Mouse (Mus musculus): Measurements from ENCODE around the gene Thoc7. TPM values are rescaled to one million over a fixed set of nuclear protein-coding genes. Genes with fewer than 3 reads are reported as not detected.

Gene Thoc7
- polyA plus RNA-seq, 1 experiment = 128 TPM

- H3K27ac ChIP-seq (ENCODE audit: insufficient read depth, low read length) = no peak overlapping the region
- H3K4me1 ChIP-seq (ENCODE audit: control insufficient read depth, insufficient read depth, low read length) = no peaks in the 10 kb centered on the region
- no peak for TF ChIP-seq CTCF (IDR thresholded peaks at IDR 0.05; ENCODE audit: borderline replicate concordance, insufficient read depth, low read length)
- no peak for TF ChIP-seq POLR2A (IDR thresholded peaks at IDR 0.05; ENCODE audit: low read depth, low read length)
- no peak overlapping the region for H3K4me3 ChIP-seq (ENCODE audit: insufficient read depth, low read length)
Measured at GRCm38 (mm10) chr14:13948345-13948744, 13.3 kb downstream of the Thoc7 start.

- TF ChIP-seq POLR2A (IDR thresholded peaks at IDR 0.05; ENCODE audit: low read depth, low read length) = no peak
- no peak for TF ChIP-seq CTCF (IDR thresholded peaks at IDR 0.05; ENCODE audit: borderline replicate concordance, insufficient read depth, low read length)
- Histone ChIP-seq H3K4me3 (ENCODE audit: insufficient read depth, low read length) (no peak overlapping the region), H3K4me1 (ENCODE audit: control insufficient read depth, insufficient read depth, low read length) (no peaks in the 10 kb centered on the region), H3K27ac (ENCODE audit: insufficient read depth, low read length) (no peak overlapping the region)
Measured at GRCm38 (mm10) chr14:13944686-13945085, 17.0 kb downstream of the Thoc7 start.

GRCm38 (mm10) chr14:13934052-13934371, 27.6 kb downstream of the Thoc7 start:
- H3K4me3 ChIP-seq (ENCODE audit: insufficient read depth, low read length) = no peak overlapping the region
- no peak overlapping the region for H3K27ac ChIP-seq (ENCODE audit: insufficient read depth, low read length)
- TF ChIP-seq POLR2A (IDR thresholded peaks at IDR 0.05; ENCODE audit: low read depth, low read length) (no peak), CTCF (IDR thresholded peaks at IDR 0.05; ENCODE audit: borderline replicate concordance, insufficient read depth, low read length) (no peak)
- no peaks in the 10 kb centered on the region for H3K4me1 ChIP-seq (ENCODE audit: control insufficient read depth, insufficient read depth, low read length)

DNA sequence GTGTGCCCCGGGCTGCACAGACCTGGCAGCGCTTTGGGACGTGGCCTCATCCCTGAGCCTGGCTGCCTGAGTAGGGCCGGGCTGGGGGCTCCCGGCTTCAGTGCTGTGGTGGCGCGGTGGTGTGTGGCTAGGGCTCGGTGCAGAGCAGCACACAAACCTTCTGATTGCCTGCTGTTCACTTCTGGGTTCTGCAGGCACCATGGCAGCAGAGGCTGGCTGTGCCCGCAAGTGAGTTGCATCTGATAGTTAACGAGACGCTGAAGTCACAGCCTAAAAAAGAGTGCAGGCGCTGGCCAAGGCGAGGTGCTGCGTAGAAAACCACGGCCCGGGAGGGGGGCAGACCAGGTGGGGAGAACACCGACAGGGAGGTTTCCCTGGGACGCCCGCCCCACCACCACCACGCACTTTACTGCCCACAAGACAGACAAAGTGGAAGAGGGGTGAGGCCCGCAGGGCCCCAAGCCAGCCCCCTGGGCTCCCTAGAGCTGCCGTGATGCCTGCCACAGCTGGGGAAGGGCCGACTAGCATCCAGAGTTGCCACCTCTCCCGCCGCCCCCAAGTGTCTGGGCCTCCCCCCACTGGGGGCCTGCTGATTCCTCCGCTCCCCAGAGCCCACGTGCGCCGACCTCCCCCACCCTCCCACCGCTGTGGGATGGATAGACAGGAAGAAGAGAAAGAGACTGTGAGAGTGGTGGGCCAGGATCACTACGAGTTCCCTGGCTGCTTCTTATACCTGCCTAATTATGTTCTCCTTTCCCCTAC, 28.2 kb downstream of the Thoc7 start:
- Histone ChIP-seq H3K4me1 (ENCODE audit: control insufficient read depth, insufficient read depth, low read length) (no peaks in the 10 kb centered on the region), H3K4me3 (ENCODE audit: insufficient read depth, low read length) (no peak overlapping the region), H3K27ac (ENCODE audit: insufficient read depth, low read length) (no peak overlapping the region)

DNA sequence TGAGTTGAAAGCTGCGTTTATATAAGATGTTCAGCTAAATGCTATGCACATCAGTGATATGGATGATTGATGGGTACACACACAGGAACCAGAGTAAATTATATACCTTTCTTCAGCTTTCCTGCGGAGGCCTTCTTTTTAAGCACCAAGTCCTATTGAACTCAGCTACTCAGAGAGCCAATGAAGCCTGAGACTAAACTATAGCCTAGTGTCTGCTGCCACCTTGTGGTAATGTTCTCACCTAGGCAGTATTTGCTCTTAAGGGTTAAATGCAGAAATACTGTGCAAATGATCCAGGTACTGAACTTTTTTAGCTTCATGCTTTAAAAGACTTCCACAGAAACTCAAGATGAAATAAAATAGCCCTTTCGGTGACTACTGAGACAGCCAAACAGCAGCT, 44.0 kb downstream of the Thoc7 start:
- TF ChIP-seq CTCF (IDR thresholded peaks at IDR 0.05; ENCODE audit: borderline replicate concordance, insufficient read depth, low read length) (no peak), POLR2A (IDR thresholded peaks at IDR 0.05; ENCODE audit: low read depth, low read length) (no peak)
- no peaks in the 10 kb centered on the region for H3K4me1 ChIP-seq (ENCODE audit: control insufficient read depth, insufficient read depth, low read length)
- no peak overlapping the region for H3K27ac ChIP-seq (ENCODE audit: insufficient read depth, low read length)
- no peak overlapping the region for H3K4me3 ChIP-seq (ENCODE audit: insufficient read depth, low read length)

More for the DNA sequence above, 28.2 kb downstream of the Thoc7 start:
- no peak for TF ChIP-seq POLR2A (IDR thresholded peaks at IDR 0.05; ENCODE audit: low read depth, low read length)
- TF ChIP-seq CTCF (IDR thresholded peaks at IDR 0.05; ENCODE audit: borderline replicate concordance, insufficient read depth, low read length) = no peak

DNA sequence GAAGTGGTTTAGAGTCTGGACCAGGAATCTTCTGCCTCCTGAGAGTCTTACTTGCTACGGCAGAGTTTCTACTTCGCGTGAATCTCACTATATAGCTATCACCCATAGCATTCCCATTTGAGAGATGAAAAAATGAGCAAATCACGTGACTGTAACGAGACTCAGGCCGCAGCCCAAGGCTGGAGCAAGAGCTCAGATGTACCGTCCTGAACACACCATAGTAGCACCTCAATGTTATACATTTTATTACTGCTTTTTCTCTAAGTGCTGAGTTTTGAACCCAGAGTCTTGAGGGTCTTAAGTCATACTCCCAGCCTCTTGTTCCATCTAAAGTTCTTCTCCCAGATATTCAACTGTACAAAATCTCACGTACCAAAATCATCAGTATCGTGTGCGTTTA, 44.4 kb downstream of the Thoc7 start:
- TF ChIP-seq POLR2A (IDR thresholded peaks at IDR 0.05; ENCODE audit: low read depth, low read length) (no peak), CTCF (IDR thresholded peaks at IDR 0.05; ENCODE audit: borderline replicate concordance, insufficient read depth, low read length) (no peak)
- Histone ChIP-seq H3K27ac (ENCODE audit: insufficient read depth, low read length) (no peak overlapping the region), H3K4me3 (ENCODE audit: insufficient read depth, low read length) (no peak overlapping the region), H3K4me1 (ENCODE audit: control insufficient read depth, insufficient read depth, low read length) (no peaks in the 10 kb centered on the region)

GRCm38 (mm10) chr14:13915207-13915606, 46.4 kb downstream of the Thoc7 start:
- no peak overlapping the region for H3K27ac ChIP-seq (ENCODE audit: insufficient read depth, low read length)
- no peak for TF ChIP-seq POLR2A (IDR thresholded peaks at IDR 0.05; ENCODE audit: low read depth, low read length)
- no peak for TF ChIP-seq CTCF (IDR thresholded peaks at IDR 0.05; ENCODE audit: borderline replicate concordance, insufficient read depth, low read length)
- no peak overlapping the region for H3K4me3 ChIP-seq (ENCODE audit: insufficient read depth, low read length)
- no peaks in the 10 kb centered on the region for H3K4me1 ChIP-seq (ENCODE audit: control insufficient read depth, insufficient read depth, low read length)

DNA sequence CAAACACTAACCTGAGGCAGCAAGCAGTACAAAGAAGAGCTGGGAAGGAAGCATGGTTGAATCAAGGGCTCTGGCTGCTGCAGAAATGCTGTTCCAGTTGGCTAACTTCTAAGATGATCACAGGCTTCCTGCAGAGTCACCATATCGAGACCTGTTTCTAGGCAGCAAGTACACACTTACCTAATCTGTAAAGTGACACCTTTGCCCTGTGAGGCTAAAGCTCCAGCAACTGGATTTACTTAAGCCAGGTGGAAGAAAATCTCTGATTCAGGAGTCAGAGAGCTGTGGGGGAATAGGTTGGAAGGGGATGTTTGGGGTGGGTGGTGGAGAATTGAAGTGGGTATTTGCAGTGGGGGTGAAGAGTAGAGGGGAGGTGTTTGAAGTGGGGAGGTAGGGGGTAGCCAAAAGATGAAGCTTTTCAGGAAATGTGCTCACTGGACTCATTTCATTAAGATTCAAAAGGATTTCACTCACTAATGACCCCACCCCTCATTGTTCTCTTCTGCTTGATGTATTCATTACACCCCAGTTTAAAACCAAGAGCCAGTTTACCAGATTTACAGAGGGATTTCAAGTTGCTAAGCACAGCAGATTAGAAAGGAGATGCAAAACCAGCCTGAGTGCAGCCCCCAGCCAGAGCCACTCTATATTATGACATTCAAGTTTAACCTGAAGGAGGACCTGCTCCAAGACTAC, 47.1 kb downstream of the Thoc7 start, which contains the start of gene Gm281:
Gm281 (minus strand) TSS at position 92 of the 696 bp plus-strand sequence.
- no peak within 1 kb of the TSS for H3K4me3 ChIP-seq (ENCODE audit: insufficient read depth, low read length)
- H3K27ac ChIP-seq (ENCODE audit: insufficient read depth, low read length) = no peak within 1 kb of the TSS
- no peaks in the 10 kb centered on the region for H3K4me1 ChIP-seq (ENCODE audit: control insufficient read depth, insufficient read depth, low read length)
- TF ChIP-seq CTCF (IDR thresholded peaks at IDR 0.05; ENCODE audit: borderline replicate concordance, insufficient read depth, low read length) (no peak), POLR2A (IDR thresholded peaks at IDR 0.05; ENCODE audit: low read depth, low read length) (no peak)

- TF ChIP-seq POLR2A (IDR thresholded peaks at IDR 0.05; ENCODE audit: low read depth, low read length) (no peak), CTCF (IDR thresholded peaks at IDR 0.05; ENCODE audit: borderline replicate concordance, insufficient read depth, low read length) (no peak)
- H3K4me3 ChIP-seq (ENCODE audit: insufficient read depth, low read length) = no peak overlapping the region
- H3K27ac ChIP-seq (ENCODE audit: insufficient read depth, low read length) = no peak overlapping the region
- H3K4me1 ChIP-seq (ENCODE audit: control insufficient read depth, insufficient read depth, low read length) = no peaks in the 10 kb centered on the region
Measured at GRCm38 (mm10) chr14:13910148-13910547, 51.5 kb downstream of the Thoc7 start.

DNA sequence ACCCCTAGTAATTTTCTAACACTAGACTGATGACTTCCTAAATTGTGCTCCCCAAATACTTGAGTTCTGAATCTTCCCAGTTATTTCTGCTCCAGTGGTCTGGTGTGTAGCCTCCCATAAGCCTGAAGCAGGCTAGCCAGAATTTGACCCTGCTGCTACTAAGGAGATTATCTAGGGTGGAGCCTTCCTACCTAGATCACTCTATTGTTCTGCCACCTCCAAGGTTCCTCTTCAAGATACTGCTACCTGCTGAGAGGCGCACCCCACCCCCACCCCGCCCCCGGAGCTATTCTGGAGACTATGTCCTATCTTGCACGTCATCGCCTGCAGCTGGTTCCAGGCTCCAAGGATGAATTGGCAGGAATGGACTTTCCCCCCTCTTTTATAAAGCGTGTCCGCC, 54.5 kb downstream of the Thoc7 start:
- Histone ChIP-seq H3K27ac (ENCODE audit: insufficient read depth, low read length) (no peak overlapping the region), H3K4me3 (ENCODE audit: insufficient read depth, low read length) (no peak overlapping the region), H3K4me1 (ENCODE audit: control insufficient read depth, insufficient read depth, low read length) (no peaks in the 10 kb centered on the region)
- TF ChIP-seq CTCF (IDR thresholded peaks at IDR 0.05; ENCODE audit: borderline replicate concordance, insufficient read depth, low read length) = no peak
- TF ChIP-seq POLR2A (IDR thresholded peaks at IDR 0.05; ENCODE audit: low read depth, low read length) = no peak

Measured in embryonic fibroblast, embryonic 13.5 days (primary cell).